Mouse (Mus musculus) ES-E14 (cell line): ENCODE measurements around the gene Tmem132c.

ENCODE experiments used
- HCFC1 ChIP-seq: IDR thresholded peaks from 2 replicates; pipeline ENCODE4 v1.6.1; 2012; ENCODE audit warnings: low read length, inconsistent platforms, borderline replicate concordance; ENCODE audit not compliant: insufficient read depth
- MAFK ChIP-seq: IDR thresholded peaks from 2 replicates; pipeline ENCODE4 v1.6.1; 2014; ENCODE audit warnings: mild to moderate bottlenecking, low read depth, low read length, inconsistent platforms; ENCODE audit not compliant: insufficient read depth

DNA sequence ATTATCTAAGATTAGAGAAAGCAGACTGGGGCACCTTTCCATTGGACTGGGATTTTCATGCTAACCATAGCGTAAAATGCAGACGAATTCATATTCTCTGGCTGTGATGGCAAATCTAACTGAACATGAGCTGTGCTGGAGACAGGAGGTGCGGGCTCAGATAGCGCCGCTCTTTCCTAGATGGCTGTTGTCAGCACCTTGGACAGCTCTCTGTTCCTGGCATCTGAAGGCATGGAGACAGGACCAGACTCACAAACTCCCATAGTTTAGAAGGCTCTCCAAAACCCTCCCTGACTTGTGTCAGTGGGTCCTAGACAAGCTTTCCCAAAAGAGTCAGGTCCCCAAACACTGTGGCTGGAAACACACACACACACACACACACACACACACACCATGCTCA is 49.7 kb upstream of the Tmem132c start:
- no peak for TF ChIP-seq MAFK
- no peak for TF ChIP-seq HCFC1
